Mouse (Mus musculus) CH12.LX (cell line): ENCODE measurements around the gene Gal3st4. TPM values are rescaled to one million over a fixed set of nuclear protein-coding genes. Genes with fewer than 3 reads are reported as not detected.

ENCODE experiments used
- DNase-seq: peaks from one replicate; pipeline ENCODE4 v3.0.0-alpha.2; 2013; ENCODE audit errors: extremely low read depth
- H3K27ac ChIP-seq: 2 replicates; pipeline ENCODE4 v1.5.1; 2012; ENCODE audit warnings: low read depth, mild to moderate bottlenecking, control low read depth, moderate library complexity; ENCODE audit not compliant: insufficient read depth
- H3K27me3 ChIP-seq: replicated peaks from 2 replicates; pipeline ENCODE3; 2012; ENCODE audit warnings: inconsistent platforms
- H3K36me3 ChIP-seq, 2 experiments: replicated peaks in 1 of 2; 2 replicates each; pipeline versions ENCODE3 to v1.6.1; 2012; ENCODE audit warnings: inconsistent platforms in 1 of 2, low read length in 1 of 2, mild to moderate bottlenecking in 1 of 2, mixed read lengths in 1 of 2, moderate library complexity in 1 of 2; ENCODE audit not compliant: control insufficient read depth in 1 of 2, insufficient read depth in 1 of 2
- H3K4me1 ChIP-seq, 2 experiments: 2 replicates each; pipeline ENCODE4 v1.6.1; 2012; ENCODE audit warnings: inconsistent platforms in 1 of 2, moderate library complexity in 1 of 2; ENCODE audit not compliant: insufficient read depth in 2 of 2, control insufficient read depth in 1 of 2
- H3K4me2 ChIP-seq: 2 replicates; pipeline ENCODE4 v1.6.1; 2012; ENCODE audit warnings: low read depth, mild to moderate bottlenecking, control low read depth; ENCODE audit not compliant: poor library complexity, insufficient read depth, severe bottlenecking
- H3K4me3 ChIP-seq, 3 experiments: fragments of 150-350 bp in 1 of 3; sonication (generic) in 1 of 3; replicated peaks in 1 of 3; 2 replicates each; pipeline versions ENCODE3 to v1.5.1; 2011 to 2012; ENCODE audit warnings: low read depth in 2 of 3, low read length in 2 of 3, mild to moderate bottlenecking in 2 of 3, moderate library complexity in 2 of 3, control low read depth in 1 of 3, improper control_type of control experiment in 1 of 3, inconsistent platforms in 1 of 3, mixed read lengths in 1 of 3; ENCODE audit not compliant: poor library complexity in 1 of 3
- H3K79me2 ChIP-seq: replicated peaks from 2 replicates; pipeline ENCODE4 v1.6.1; 2012; ENCODE audit warnings: mild to moderate bottlenecking, moderate library complexity; ENCODE audit not compliant: control insufficient read depth, poor library complexity, insufficient read depth, severe bottlenecking; ENCODE audit errors: extremely low read depth
- H3K9ac ChIP-seq: 2 replicates; pipeline ENCODE4 v1.6.1; 2012; ENCODE audit warnings: low read depth, mild to moderate bottlenecking, control low read depth, moderate library complexity; ENCODE audit not compliant: insufficient read depth
- H3K9me3 ChIP-seq: replicated peaks from 2 replicates; pipeline ENCODE3; 2012; ENCODE audit warnings: low read length, inconsistent platforms, mixed read lengths
- BHLHE40 ChIP-seq: IDR thresholded peaks from 2 replicates; pipeline ENCODE4 v1.6.1; 2011; ENCODE audit warnings: mild to moderate bottlenecking, low read depth, low read length, improper control_type of control experiment
- CHD1 ChIP-seq: IDR thresholded peaks from 2 replicates; pipeline ENCODE4 v1.6.1; 2012; ENCODE audit warnings: low read depth, low read length, improper control_type of control experiment, inconsistent platforms
- CHD2 ChIP-seq: IDR thresholded peaks from 2 replicates; pipeline ENCODE4 v1.6.1; 2011; ENCODE audit warnings: low read length, improper control_type of control experiment
- E2F4 ChIP-seq: IDR thresholded peaks from 2 replicates; pipeline ENCODE4 v1.6.1; 2011; ENCODE audit warnings: low read depth, low read length, improper control_type of control experiment; ENCODE audit not compliant: insufficient replicate concordance
- ELF1 ChIP-seq: IDR thresholded peaks from 2 replicates; pipeline ENCODE4 v1.6.1; 2014; ENCODE audit warnings: low read depth, mild to moderate bottlenecking, inconsistent platforms, low read length, improper control_type of control experiment
- GABPA ChIP-seq: IDR thresholded peaks from 2 replicates; pipeline ENCODE4 v1.6.1; 2012; ENCODE audit warnings: low read depth, low read length, improper control_type of control experiment, inconsistent platforms; ENCODE audit not compliant: insufficient replicate concordance
- HCFC1 ChIP-seq: IDR thresholded peaks from 2 replicates; pipeline ENCODE4 v1.6.1; 2012; ENCODE audit warnings: low read depth, mild to moderate bottlenecking, inconsistent platforms, low read length, improper control_type of control experiment
- JUN ChIP-seq: IDR thresholded peaks from 2 replicates; pipeline ENCODE4 v1.6.1; 2011; ENCODE audit warnings: low read depth, mild to moderate bottlenecking, low read length, improper control_type of control experiment, moderate library complexity; ENCODE audit not compliant: insufficient read depth
- JUND ChIP-seq: conservative IDR thresholded peaks from 2 replicates; pipeline ENCODE4 v1.6.1; 2011; ENCODE audit warnings: low read depth, low read length, improper control_type of control experiment
- MAX ChIP-seq: IDR thresholded peaks from 2 replicates; pipeline ENCODE4 v1.6.1; 2011; ENCODE audit warnings: low read length, improper control_type of control experiment
- MXI1 ChIP-seq: IDR thresholded peaks from 2 replicates; pipeline ENCODE4 v1.6.1; 2011; ENCODE audit warnings: mild to moderate bottlenecking, low read depth, low read length, improper control_type of control experiment
- NRF1 ChIP-seq: IDR thresholded peaks from 2 replicates; pipeline ENCODE4 v1.6.1; 2014; ENCODE audit warnings: low read depth, mild to moderate bottlenecking, inconsistent platforms, low read length, improper control_type of control experiment, moderate library complexity
- RAD21 ChIP-seq: IDR thresholded peaks from 2 replicates; pipeline ENCODE4 v1.6.1; 2011; ENCODE audit warnings: low read depth, mild to moderate bottlenecking, low read length, improper control_type of control experiment, moderate library complexity
- SMC3 ChIP-seq: IDR thresholded peaks from 2 replicates; pipeline ENCODE4 v1.6.1; 2011; ENCODE audit warnings: low read depth, low read length, improper control_type of control experiment
- TBP ChIP-seq: conservative IDR thresholded peaks from 2 replicates; pipeline ENCODE4 v1.6.1; 2011; ENCODE audit warnings: low read depth, low read length, improper control_type of control experiment
- UBTF ChIP-seq: IDR thresholded peaks from 2 replicates; pipeline ENCODE4 v1.6.1; 2012; ENCODE audit warnings: low read depth, mild to moderate bottlenecking, inconsistent platforms, low read length, improper control_type of control experiment, moderate library complexity
- USF2 ChIP-seq: conservative IDR thresholded peaks from 2 replicates; pipeline ENCODE4 v1.6.1; 2011; ENCODE audit warnings: low read depth, low read length, improper control_type of control experiment
- ZMIZ1 ChIP-seq: IDR thresholded peaks from 2 replicates; pipeline ENCODE4 v1.6.1; 2012; ENCODE audit warnings: low read depth, mild to moderate bottlenecking, inconsistent platforms, low read length, improper control_type of control experiment
- ZNF384 ChIP-seq: IDR thresholded peaks from 2 replicates; pipeline ENCODE4 v1.6.1; 2012; ENCODE audit warnings: low read depth, low read length, improper control_type of control experiment, inconsistent platforms
- dilution Hi-C: fragments of 300-500 bp; cut with MboI; formaldehyde crosslinking; loops from 2 replicates; pipeline ENCODE4 v1.14.3; 2020; ENCODE audit warnings: low sequenced_read_pairs; ENCODE audit not compliant: extremely low pct_unique_long_range_greater_than_20kb, extremely low pct_ligation_motif_present
- in situ Hi-C: fragments of 300-500 bp; cut with MboI; formaldehyde crosslinking; loops from 3 replicates; pipeline ENCODE4 v1.14.3; 2019; ENCODE audit warnings: low sequenced_read_pairs, low pct_ligation_motif_present, low pct_unique_long_range_greater_than_20kb, mixed read lengths
- polyA plus RNA-seq: library from polyadenylated mRNA; unstranded; fragments of >175 nt; gene quantifications from 2 replicates; pipeline ENCODE4 v1.2.1, GENCODE M21; 2012; ENCODE audit warnings: low read depth; ENCODE audit not compliant: insufficient read length
- total RNA-seq, 2 experiments: library from RNA; depleted of rRNA; stranded (reverse); fragments of 300-350 nt in 1 of 2; fragments of >200 nt in 1 of 2; gene quantifications; 2 replicates each; pipeline ENCODE4 v1.2.3; 2012 to 2014

The Gal3st4 gene
- total and polyA plus RNA-seq, 3 experiments, result 0.21 TPM; not detected in 2

- TF ChIP-seq UBTF (peak; percentile 31; the same call in 1 of the 2 replicates), RAD21 (no peak), BHLHE40 (no peak)
- TF ChIP-seq, all 38 proteins: peak for 12
Measured at GRCm38 (mm10) chr5:138263260-138264206, 9.1 kb downstream of the Gal3st4 start, which contains the start of gene BC037034 (continued).

DNA sequence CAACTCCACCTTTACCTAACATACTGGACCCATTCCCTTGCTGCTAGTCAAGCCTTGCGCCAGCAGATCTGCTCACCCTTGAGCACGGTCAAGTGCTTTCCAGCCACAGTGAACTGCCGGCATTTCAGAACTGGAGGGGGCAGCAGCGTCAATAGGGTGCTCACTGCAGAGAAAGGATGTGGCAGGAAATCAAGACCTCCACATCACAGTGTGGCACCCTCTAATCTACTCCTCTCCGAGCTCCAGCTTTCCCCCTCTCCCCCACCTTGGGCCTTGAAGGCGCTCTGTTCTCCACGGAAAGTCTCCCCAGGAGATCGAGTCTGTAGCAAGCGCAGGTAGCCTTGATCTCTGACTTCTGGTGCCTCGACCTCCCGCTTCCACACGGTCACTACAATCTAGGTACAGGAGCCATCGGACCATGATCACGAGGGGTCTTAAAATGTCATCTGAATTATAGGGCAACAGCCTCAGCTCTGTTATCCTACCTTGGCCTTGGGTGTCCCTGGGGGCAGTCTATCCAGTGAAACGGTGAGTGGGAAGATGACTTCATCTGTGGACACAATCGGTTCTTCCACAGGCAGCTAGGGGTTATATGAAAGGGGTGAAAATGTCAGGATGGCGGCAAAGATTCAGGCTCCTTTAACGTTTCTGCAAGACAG lies 9.9 kb downstream of the Gal3st4 start:
- Histone ChIP-seq H3K4me3 (peak overlapping the region; percentile 73 to 85 (median 80)), H3K9ac (peak overlapping the region; percentile 86), H3K9me3 (no peaks in the 10 kb centered on the region), H3K79me2 (peaks cover 11% of the 10 kb centered on the region; the same call in 1 of the 2 replicates), H3K27ac (no peak overlapping the region), H3K4me1 (peaks cover 8 to 50% of the 10 kb centered on the region in 2 experiments), H3K4me2 (peak overlapping the region; percentile 73), H3K27me3 (no peaks in the 10 kb centered on the region), H3K36me3 (peaks cover 48 to 77% of the 10 kb centered on the region in 2 experiments)
- no peak for DNase-seq
- TF ChIP-seq TBP (no peak), CHD2 (no peak), SMC3 (no peak), JUN (no peak), HCFC1 (no peak), MAX (no peak), E2F4 (no peak), MXI1 (no peak), USF2 (no peak), GABPA (no peak), CHD1 (no peak), ELF1 (no peak), NRF1 (no peak), RAD21 (no peak), ZMIZ1 (no peak), ZNF384 (no peak), JUND (no peak)
- in situ Hi-C loops (no loop called here), dilution Hi-C loops (no loop called here)
